Mouse (Mus musculus): ENCODE data around the gene Sco2.

Gene Sco2

DNA sequence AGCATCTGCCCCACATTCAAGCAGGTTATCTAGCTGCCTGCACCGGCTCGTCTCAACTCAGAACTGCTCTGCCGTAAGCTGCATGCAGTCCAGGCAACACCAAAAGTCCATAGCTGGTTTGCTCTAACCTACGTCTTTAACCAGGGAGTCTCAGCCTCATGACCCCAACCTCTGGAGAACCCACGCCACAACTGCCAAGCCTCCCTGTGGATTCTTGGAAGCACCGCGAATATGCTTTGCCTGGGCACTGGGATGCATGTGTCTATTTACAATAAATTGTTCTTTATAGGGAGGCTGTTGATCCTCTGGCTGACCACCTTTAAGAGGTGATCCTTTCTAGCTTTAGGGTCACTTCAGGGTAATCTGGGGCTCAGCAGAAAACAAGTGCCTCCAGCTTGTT lies 1.1 kb downstream of the Sco2 start:
- DNase-seq, result no peak

- DNase-seq, result no peak
Measured at GRCm38 (mm10) chr15:89372068-89372467, 1.6 kb downstream of the Sco2 start.

- no peak for DNase-seq
Measured at GRCm38 (mm10) chr15:89365141-89365551, 8.5 kb downstream of the Sco2 start.

GRCm38 (mm10) chr15:89363051-89363450 lies 10.6 kb downstream of the Sco2 start:
- DNase-seq, result no peak

DNA sequence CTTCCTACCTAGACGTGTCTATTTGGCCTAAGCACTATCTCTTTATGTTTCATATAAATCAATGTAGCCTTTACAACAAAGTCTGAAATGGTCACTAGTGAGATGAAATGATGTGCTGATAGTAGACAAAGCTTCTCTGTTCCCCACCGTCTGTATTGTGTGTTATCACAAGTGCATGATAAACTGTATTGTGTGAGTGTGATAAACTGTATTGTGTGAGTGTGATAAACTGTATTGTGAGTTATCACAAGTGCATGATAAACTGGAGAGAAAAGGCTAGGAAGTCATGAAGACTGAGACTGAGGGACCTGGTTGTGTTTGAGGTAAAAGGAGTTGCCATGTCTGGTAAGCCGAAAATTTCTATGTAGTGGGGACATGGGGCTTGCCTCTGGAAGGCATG lies 14.9 kb downstream of the Sco2 start:
- no peak for DNase-seq

GRCm38 (mm10) chr15:89356372-89356771 lies 17.3 kb downstream of the Sco2 start:
- peak; percentile 49 to 58 for DNase-seq

GRCm38 (mm10) chr15:89355241-89356187 lies 18.1 kb downstream of the Sco2 start, which contains the start of the genes Lmf2 and Ncaph2:
Lmf2 (minus strand) TSS chr15:89355659.
Ncaph2 (plus strand) TSS chr15:89355719.
- DNase-seq, result peak; percentile 98

GRCm38 (mm10) chr15:89354455-89354854 lies 19.2 kb downstream of the Sco2 start:
- no peak for DNase-seq

DNA sequence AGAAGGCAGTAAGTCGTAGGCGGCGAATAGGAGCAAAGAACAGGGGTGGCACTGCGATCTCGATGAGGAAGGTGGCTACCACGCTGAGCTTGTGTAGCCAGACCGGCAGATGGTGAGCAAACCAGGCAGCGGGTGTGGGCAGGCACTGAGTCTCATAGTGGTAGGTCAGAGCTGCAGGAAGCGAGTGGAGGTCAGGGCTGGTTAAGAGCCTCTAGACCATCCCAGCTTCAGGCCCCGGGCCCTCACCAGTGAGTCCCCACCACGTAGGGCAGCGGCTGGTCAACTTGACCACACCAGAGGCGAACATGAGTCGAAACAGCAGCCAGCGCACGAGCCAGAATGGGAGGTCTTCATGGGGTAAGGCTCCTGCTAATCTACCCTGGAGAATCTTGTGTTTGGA lies 19.8 kb downstream of the Sco2 start:
- DNase-seq, result no peak

DNA sequence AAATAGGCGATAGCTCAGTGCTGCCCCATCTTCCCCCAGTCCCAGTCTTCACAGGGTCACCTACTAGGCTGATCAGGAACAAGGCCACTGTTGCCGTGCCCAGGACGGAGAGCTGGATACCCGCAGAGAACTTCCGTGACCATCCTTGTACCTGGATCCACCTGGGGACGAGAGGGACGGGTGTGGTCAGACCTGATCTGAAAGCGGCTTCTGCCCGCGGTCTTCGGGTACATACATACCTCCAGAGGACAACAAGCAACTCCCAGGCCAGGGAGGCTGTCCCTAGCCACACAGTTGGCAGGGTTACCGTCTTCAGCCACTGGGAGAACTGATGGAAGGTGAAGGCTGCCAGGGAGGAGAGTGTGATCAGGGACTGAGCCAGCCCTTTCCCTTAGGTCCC lies 20.9 kb downstream of the Sco2 start:
- no peak for DNase-seq

- DNase-seq, result no peak
Measured at GRCm38 (mm10) chr15:89352054-89352453, 21.6 kb downstream of the Sco2 start.

DNA sequence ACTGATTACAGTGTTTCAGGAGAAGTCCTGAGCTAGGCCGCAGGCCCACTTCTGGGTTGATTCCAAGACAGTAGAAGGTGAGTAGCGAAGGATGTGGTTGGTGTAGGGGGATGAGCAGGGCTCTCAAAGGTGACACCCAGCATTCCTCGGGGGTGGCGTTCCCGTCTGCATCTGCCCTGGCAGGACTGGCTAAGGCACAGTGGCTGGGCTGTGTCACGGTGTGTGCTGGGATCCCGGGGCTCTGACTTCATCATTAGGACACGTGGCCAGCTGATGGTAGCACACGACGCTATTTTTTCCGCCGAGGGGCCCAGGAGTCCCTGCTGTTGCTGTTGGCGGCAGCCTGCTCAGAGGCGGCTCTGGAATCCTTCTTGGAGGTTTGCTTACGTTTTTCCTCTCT lies 22.3 kb downstream of the Sco2 start:
- no peak for DNase-seq

DNA sequence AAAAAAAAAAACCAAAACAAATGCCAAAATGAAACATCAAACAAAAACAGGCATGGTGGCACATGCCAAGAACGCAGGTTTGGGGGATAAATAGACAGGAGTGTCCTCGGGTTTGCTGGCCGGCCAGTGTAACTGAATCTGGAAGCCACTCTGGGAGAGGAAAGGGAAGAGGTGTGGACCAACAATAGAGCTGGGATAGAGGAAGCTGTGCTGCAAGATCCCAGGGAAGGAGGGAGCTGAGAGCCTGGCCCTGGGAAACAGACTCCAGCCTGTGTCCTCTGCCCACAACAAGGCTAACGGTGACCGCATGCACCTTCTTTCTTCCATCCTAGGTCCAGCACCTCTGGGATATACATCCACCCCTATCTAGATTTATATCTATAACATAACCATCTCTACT lies 23.2 kb downstream of the Sco2 start:
- no peak for DNase-seq

- DNase-seq, result no peak
Measured at GRCm38 (mm10) chr15:89343325-89343724, 30.3 kb downstream of the Sco2 start.

GRCm38 (mm10) chr15:89341678-89342077 lies 32.0 kb downstream of the Sco2 start:
- no peak for DNase-seq

GRCm38 (mm10) chr15:89340136-89340535 lies 33.5 kb downstream of the Sco2 start:
- no peak for DNase-seq

- peak; percentile 66 to 75 for DNase-seq
Measured at GRCm38 (mm10) chr15:89339696-89340095, 34.0 kb downstream of the Sco2 start.

DNA sequence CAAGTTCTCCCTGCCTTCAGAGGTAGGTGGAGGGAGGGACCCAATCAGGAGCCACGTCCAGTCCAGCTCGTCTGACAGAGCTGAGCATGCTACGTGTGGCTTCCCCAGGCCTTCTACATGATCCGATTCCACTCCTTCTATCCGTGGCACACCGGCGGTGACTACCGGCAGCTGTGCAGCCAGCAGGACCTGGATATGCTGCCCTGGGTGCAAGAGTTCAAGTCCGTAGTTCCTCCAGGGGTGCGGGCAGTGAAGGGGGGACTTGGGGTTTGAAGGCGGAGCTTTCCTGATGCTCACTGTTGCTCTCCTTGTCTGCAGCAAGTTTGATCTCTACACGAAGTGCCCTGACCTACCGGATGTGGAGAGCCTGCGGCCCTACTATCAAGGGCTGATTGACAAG lies 37.2 kb downstream of the Sco2 start:
- DNase-seq, result no peak

DNA sequence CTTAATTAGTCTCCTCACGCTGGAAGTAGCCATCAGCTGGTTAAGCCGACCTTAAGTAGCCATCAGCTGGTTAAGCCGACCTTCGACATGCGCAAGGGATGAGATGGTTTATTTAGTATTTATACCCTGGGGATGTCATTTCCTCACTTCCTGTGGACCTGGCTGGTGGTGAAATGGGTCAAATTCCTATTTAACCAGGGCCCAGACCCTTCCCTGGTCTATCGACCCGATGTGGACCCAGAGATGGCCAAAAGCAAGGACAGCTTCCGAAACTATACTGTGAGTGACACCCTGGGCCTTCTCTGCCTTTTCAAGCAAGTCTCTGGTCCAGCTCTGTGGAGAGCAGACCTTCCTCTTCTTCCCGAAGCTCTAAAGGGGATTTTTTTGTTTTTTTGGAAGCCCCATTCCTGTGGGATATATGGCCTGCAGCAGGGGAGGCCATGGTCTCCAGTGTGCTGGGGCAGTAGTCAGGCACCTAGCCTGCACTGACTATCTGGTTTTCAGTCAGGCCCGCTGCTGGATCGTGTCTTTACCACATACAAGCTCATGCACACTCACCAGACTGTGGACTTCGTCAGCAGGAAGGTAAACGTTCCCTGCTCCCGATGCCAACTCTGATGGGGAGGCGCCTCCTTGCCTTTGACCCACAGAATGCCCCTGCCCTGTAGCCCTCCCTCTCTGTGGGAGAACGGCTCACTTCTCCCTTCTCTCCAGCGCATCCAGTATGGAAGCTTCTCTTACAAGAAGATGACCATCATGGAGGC lies 38.7 kb downstream of the Sco2 start:
- no peak for DNase-seq

GRCm38 (mm10) chr15:89334271-89334670 lies 39.4 kb downstream of the Sco2 start, which contains the start of gene Miox:
Miox (plus strand) TSS chr15:89334398.
- DNase-seq, result no peak

DNA sequence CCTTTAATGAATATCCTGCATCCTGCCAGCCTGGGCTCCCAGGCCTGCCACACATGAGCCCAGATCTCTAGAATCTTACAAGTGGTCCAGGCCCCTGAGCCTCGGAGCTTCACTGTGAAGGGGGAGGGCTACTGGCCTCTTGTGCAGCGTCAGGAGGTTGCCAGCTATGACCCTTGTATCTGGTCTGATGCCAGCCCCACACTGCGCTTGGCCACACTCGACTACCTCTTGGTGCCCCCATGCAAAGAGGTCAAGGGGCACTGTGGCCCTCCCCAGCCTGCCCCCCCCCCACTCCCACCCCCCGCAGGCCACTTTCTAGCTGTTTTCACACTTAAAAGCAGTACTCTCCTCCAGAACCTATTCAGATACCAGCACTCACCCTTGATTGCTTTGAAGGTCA lies 47.2 kb downstream of the Sco2 start:
- DNase-seq, result no peak

DNA sequence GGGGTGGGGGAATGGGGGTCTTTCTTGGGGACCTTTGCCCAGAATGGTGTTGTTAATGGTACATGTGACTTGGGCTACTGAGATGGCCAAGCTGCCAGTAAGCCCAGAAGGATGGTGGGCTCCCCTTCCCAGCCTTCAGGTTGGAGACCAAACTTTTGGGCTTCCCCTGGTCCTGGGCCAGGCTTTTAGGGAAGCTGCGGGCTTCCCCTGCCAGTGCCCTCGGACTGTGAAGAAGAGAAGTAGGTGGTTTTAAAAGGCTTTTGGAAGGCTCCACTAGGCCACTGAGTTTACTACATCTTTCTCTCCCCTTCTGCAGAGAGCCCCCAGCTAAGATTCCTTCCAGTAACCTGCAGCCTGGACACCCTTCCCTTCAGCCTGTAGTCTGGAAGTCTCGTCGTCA lies 50.0 kb downstream of the Sco2 start:
- no peak for DNase-seq

DNA sequence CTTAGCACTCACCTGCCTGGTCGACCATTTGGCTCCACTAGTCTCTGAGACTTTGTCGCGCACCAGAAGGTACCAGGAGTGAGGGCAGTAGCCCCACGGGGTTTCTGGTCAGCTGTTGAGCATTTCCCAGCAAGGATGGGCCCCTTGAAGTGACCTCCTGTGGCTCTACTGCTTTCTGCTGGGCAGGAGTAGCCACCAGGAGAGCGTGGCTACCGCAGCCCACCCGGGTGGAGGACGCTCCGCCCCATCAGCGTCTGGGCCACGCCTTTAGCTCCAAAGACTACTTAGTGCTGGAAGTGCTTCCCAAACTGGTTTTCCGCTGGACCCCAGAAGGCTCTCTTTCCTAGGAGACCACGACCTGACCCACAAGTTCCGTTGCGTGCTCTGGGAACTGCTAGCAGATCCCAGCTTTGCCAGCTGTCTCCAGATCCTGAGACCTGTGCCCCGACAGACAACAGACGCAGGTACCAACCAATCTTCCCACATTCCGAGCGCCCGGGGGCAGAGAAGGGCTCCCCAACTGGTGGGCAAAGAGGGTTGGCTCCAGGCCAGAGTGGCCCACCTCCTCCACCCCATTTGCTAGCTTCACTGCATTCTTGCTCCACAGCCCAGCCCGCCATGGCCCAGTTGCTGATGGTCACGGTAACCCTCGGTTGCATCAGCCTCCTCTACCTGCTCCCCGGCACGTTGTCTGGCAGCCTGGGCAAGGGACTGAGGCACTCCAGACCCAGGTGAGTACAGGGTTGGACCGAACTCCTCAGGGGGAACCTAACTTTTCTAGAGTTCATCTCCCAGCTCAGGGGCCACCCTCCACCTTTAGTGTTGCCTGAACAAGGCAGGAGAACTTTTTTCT lies 50.8 kb downstream of the Sco2 start, which contains the start of gene Adm2:
Gene Adm2 (plus strand): TSS at position 51 of the 853 bp plus-strand sequence.
- no peak for DNase-seq

All from B cell, adult 2 months (primary cell).